Mouse (Mus musculus) CD4-positive, CD25-positive, alpha-beta regulatory T cell, adult 2 months (primary cell): ENCODE measurements at regions not wholly inside any gene's neighbourhood (a gene's known extent, or its start where the extent isn't known, plus 50 kb on each side); places are given as distances from the start of the nearest gene placed in this dataset.
"Not testable (repeated sequence)": the region's sequence is repeated elsewhere in the genome, so short reads cannot be mapped to it uniquely, and the experiment has no call there.

Experiments
- DNase-seq: peaks from one replicate; pipeline ENCODE4 v3.0.0-alpha.2; 2012; ENCODE audit warnings: low read depth, low spot score

DNA sequence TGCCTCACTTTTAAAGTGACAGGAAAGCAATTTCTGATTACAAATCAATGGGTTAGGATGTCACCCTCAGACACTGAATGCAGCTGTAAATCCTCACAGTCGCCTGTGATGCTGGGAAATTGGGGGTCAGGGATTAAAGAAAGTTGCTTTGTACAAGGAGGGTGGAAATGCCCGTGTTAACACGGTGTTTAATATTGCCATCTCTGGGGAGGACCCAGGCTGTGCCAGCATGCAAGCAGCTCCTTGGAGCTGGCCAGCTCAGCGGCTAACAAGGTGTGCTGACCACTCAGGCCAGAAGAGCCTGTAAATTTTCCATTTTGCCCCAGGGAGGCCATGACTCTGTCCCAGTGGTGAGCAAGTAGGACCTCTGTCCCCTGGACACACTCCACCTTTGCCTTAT, 522.5 kb upstream of the Sall1 start:
- no peak for DNase-seq

DNA sequence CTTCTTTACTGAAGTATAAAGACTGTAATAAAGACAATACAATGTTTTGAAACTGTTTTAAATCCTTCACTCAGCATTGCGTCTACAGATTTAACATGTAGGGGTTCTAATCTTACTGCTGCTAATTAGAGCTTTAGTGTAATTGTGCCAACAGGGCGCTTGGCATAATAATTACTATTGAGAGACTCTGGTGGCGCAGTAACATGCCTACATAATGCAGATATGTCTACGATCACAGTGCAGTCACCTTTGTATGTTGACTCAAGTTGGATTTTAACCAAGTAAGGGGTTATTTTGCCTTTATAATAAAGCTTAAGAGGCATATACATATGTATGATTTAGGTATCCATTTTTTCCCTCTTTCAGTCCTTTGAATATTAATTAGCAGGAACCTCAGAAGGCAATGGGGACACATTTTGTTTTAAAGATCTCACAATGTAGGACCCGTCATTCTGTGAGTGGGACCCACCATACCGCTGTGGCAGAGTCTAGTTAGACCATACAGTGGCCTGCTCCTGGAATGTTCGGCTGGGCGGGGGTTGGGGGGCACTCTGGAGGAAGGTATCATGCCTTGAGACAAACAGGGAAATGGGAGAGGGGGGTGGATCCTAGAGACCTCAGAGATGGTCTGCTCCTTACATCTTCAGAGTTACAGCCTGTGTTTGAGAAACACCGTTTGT, 521.3 kb upstream of the Sall1 start:
- DNase-seq: no peak

DNA sequence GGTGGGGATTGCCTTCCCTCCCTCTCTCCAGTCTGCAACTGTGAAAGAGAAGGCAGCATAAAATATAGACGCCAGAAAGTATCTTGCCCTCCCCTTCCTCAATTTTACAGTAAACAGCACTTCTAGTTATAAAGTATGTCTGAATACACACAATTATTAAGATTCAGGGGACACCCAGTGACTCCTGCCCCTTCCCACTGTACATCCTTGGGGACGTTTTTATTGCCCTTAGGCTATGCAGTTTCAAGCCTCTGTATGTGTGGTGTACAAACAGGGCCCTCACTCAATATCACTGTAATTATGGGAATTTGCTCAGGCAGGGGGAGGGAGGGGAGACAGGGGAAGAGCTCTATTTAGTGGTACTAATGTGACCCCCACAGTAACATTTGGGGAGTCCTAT, 519.6 kb upstream of the Sall1 start:
- DNase-seq: no peak

DNA sequence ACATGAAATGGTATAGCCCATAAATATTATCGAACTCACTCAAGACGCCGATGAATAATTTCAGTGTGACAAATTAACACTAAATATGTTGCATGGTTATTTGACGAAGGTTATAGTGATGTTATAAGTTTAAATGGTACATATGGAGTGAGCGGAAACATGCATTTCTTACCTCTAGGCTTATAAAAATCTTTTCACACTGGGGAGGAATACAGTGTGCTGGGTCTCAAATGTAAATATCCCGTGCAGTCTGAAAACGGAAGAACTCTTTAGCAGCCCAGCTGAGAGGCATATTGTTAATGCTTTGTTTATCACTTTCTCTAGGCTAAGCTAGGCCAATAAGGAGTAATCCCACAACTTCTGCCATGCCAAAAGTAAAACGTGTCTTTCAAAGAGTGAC, 518.6 kb upstream of the Sall1 start:
- DNase-seq: no peak

DNA sequence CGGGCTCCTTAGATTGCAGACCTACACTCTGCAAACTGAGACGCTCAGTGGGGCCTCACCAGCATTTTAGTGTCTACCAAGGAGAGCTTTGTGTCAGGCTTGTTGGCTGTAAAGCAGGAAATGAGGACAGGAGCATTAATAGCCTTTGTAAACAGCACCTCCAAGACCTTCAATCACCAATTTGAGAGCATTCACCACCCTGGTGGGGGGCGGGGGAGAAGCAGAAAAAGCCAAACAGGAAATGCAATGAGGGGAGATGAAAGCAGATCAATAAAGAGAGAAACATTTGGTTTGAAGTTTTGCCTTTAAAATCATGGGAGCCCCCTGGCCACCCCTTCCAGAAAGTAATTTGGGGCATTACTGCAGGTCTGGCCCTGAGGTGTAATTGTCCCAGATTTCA, 497.3 kb upstream of the Sall1 start:
- DNase-seq: no peak

DNA sequence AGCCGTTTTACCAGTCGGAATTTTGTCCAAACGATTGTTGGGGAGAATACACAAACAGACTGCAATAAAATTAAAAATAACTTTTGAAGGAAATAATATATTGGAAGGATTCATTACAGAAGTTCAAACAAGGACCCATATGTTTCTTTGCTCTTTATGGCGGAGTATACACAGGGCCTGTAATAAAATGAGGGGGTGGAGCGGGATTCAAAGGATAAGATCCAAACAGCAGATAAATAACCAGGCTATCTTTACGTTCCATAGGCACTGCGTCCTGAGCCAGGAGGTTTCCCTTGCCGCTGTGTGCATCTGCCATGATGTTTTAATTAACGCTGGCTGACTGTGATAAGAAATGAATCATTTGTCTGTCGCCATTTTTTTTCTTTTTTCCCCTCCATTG, 490.6 kb upstream of the Sall1 start:
- DNase-seq: no peak

DNA sequence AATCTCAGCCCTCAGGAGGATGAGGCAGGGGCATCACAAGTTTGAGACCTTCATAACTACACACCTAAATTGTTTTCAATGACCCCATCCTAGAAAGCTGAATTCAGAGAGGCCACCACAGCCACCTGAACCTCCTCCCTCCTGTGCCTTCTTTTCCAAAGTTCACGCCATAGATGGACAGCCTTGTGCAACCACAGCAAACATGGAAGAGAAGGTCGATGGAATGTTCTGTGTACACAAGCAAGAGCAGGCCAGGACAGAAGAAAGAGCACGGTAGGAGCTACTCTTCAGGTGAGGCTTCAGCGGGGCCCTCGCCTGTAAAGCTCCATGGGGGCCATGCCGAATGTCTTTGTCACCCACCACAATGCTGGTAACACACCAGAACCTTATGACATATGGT, 481.1 kb upstream of the Sall1 start:
- DNase-seq: no peak

DNA sequence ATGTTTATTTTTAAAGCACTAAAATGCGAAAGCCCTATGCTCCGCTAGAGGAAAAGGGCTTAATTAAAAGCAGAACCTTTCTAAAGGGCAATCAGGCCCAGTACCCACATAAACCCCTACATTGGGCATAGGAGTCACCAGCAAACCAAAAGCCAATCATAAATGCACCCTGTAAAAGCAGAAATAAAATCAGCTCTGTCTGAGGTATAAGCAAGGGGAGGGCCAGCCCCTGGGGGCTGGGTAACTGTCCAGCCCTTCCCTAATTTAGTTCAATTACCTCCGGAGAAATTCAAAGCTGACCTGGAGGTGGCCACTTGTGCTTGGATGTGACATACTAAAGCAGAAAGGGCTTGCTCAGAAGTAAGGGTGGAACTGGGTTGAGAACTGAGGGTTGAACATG, 479.4 kb upstream of the Sall1 start:
- no peak for DNase-seq

DNA sequence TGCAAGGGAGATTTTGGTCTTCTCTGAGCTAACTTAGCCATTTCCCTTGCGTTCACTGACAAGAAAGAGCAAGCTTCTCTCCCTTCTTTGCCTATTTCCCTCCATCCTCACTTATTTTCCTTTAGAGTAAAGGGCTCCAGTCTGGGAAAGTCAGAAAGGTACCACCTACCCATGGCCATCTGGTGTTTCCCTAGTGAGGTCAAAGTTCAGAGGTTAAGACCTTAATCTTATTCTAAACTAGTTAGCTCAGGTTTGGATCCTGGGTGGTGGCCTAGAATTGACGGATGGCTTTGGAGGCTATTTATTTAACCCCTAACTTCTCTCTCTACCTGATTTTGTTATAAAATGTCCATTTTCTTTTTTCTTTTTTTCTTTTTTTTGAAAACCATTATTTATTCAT, 472.6 kb upstream of the Sall1 start:
- no peak for DNase-seq

DNA sequence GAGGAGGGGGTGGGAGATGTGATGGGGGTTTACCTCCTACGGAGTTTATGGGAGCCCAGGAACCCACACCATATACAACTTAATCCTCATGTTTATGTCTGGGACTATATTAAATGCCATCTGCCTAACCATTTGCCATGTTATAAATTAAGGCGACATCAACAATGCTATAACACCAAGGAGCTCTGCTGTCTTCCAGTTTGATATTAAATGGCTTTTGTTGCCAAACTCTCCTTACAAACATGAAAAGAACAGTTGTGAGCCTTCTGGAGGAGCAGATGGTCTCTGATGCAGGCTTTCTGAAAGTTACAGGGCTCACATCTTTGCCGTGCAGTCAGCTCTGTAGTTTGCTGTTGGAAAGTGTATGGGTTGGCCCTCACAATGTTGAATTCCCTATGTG, 470.3 kb upstream of the Sall1 start:
- no peak for DNase-seq

DNA sequence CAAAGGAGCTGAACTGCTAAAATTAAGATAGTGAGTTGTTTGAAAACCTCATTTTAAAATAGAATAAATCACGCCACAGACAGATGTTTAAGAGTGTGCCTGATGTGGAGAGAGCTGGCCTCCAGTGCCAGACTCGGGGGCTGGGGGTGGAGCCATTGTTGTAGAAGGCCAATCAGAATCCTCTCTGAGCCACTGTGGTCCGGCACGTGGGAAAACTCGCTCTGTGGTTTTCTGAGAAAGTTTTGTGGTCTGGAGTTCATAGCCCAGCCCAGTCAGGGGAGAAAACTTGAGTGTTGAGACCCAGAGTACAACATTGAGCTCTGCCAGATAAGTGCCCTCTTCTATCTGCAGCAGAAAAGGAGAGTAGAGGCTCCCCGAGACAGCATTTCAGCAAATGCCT, 463.7 kb upstream of the Sall1 start:
- DNase-seq: no peak

DNA sequence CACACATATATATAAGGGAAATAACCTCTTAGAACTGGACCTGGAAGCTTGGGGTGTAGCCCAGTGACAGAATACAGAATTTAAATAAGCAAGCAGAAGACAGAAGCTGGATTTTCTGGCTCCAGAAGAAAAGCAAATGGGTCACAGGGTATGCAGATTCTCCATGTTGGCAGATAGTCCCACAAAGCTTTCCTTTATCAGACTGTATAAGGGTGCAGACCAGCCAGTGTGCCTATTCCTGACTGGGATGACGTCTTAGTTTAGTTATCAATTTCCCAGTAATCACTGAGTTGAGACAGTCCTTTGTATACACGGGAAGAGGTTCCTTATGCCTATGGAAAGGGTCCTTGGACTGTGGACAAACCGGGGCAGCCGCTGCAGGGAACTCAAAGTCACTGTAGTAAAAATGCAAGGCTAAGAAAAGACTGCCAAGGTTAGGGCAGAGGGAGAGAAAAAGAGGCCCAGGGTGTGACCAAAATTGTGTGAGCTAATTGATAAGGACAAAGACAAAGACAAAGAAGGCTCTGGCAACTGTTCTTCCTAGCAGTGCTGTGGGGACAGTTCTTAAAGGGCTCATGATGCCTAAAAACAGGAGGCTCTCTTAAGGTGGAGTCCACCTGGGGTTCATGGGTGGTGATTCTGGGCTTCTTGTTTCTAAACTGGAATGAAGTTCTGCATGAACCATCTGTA, 459.7 kb upstream of the Sall1 start:
- DNase-seq: no peak

DNA sequence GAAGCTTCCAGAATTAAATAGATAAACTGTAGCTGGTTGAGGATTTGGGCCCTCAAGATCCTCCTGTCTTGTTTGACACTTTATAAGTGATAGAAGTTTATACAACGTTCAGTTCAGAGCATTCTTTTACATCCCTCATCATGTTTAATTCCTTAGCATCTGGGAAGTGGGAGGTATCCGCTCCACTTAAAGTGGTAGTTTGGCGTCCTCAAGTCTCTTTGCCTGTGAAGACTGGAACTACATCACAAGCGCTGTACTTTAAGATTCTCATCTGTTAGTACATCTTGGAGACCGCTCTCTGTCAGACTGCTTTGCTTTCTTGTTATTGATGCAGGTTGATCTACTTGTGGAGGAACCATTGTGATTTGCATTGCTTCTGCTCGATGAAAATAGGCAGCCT, 459.1 kb upstream of the Sall1 start:
- DNase-seq: no peak

DNA sequence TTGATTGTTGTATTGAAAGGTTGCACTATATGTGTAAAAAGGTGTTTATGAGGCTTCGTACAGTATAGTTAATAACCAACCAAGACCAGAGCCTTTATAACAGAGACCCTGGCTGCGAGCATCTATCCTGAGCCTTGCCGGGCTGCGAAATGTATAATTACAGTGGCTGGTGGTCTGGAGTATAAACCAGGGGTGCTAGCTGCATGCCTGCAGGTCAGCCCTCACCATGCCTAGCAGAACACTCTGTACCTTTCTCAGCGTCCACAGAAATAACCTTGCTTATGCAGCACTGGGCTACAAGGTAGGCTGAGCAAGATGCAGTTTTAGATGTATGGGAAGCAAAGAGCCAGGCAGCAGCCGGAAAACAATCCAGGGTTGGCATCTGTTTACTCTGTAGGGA, 457.8 kb upstream of the Sall1 start:
- DNase-seq: no peak

DNA sequence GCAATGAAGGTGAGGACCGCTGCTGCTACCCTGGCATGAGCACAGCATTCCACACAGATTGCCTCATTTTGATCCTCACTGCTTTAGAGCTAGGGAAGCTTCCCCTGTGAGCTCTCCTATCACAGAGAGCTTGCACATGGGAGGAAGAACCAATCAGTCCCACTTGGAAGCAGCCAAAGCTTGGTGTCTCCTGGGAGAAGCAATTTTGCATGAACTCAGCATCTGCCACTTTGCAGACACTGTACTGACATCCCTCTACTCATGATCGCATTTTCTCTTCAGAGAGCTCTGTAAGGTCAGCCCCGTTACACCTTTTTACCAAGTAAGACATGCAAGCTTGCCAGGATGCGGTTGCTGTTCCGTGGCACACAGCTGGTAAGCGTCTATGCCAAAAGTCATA, 455.9 kb upstream of the Sall1 start:
- no peak for DNase-seq

DNA sequence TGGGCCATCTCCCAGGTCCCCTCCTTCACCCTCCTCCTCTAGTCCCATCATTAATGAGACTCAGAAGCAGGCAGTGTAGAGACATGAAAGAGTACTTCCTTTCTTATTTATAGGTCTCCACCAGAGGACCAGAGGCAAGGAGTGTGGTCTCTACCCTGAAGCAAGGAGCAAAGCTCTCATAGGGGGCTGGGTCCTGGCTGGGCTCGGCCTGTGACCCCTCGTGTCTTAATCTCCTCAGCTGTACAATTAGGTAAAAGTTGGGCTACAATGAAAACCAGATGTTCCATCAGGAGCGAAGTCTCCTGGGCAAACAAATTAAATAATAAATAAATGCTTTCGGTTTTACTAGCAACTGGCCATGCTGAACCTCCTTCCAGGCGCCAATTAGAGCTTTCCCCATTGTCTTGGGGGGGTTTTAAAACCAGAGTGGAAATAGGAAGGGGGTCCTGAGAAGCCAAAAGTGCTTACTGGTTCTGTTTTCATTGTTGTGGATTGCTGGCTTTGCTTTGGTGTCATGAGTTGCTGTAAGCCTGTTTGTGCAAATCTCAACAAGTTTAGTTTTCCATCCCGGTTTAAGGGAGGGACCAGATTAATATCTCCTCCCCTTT, 454.2 kb upstream of the Sall1 start:
- no peak for DNase-seq

DNA sequence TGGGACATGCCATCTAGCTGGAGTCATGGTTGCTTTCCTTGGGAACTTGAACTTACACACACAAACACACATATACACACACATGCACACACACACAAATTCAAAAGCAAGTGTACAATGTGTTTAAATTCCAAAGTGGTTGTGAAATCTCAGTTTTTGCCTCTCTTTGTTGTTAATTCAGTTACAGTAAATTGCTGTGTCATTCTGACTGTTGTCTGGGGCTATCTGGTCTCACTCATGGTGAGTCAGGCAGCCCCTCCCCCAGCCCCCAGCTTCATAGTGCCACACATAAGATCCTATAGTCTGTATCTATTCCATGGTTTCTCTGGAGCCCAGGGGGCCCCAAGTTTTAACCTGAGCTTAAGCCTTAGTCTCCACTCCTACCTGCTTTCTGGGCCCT, 448.4 kb upstream of the Sall1 start:
- DNase-seq: no peak

DNA sequence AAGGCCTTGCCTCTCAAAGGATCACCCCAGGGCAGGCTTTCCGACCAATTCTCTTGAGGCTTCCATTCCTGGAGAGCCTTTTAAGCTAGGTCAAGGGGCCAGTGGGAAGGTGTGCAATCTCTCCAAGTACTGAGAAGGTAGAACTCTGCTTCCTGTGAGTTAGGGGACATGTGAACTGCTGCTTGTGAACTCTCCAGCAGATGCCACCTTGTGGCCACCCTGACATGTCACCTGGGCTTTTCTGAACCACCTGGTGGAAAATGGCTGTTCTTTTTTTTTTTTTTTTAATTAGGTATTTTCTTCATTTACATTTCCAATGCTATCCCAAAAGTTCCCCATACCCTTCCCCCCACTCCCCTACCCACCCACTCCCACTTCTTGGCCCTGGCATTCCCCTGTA, 438.5 kb upstream of the Sall1 start:
- DNase-seq: not testable (repeated sequence)

DNA sequence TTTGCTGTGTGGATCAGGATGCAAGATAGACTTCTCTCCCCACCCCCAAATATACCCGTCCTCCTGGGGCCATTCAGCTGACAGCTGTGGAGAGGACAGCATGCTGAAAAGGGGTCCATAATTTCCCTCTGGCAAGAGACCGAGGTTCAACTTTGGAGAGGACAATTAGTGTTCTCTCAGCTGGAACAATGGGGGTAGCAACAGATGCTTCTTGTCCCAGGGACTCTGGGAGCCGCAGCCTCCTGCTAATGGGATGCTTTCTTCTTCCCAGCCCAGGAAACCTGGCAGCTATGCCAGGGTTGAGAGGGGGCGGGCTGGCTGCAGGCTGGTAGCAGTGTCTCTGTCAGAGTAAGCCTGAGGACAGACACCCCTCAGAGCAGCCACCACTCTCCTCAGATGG, 433.0 kb upstream of the Sall1 start:
- no peak for DNase-seq

DNA sequence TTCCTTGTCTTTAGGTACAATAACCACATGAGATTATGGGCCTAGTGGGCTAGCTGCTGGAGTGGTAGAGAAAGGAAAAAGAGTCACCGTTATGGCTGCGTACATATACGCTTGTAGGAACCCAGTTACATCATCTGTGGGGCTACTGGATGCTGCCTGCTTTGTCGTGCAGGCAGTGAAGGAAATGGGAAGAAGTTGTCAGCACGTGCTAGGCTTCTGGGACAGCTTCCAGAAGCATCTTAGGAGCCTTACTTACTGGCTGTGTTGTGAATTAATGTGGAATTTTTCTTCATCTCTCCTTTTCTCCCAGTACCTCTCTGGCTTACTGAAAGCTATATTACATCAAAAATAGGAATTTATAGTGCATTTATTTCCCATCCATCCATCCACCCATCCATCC, 427.2 kb upstream of the Sall1 start:
- no peak for DNase-seq

DNA sequence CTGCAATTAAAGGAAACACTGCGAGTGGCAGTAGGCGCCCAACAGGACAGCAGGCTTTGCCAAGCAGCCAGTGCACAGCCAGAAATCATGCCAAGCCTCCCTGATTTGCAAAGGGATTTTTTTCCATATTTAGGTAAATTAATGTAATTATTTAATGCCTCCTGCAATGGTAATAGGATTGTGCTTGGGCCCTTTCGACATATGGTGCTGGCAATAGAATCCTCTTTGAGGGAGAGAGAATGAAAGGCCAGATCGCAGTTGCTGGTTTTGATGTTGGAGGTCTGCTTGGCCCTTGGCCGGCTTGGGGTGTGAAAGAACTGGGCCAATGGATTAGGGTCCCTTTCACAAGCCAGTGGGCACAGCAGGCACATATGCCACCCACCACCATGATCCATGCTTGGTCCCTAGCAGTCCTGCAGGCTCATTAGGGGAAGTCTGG, 424.8 kb upstream of the Sall1 start:
- DNase-seq: no peak

DNA sequence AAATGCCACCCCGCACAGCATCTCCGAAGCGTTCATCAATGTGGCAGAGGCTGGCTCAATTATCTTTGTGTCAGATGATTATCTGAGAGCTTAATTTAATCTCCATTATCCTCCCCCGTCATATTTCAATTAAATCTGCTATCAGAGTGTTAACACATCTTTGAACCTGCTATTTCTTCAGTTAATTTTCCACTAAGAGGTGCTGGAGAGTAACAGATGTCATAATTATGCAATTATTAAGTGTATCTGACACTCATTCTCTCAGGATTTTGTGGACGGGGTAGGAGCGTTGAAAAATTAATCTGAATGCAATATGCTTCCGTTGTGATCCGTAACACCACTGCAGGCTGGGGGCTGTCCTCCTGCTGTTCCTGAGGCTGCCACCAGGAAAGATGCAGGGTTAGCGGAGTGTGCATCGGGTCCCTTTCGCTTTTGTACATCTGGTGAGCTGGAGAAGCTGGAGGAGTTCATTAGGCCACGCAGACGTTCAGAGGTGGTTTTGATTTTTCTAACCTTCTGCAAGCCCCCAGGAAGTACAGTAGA, 421.3 kb upstream of the Sall1 start:
- no peak for DNase-seq

DNA sequence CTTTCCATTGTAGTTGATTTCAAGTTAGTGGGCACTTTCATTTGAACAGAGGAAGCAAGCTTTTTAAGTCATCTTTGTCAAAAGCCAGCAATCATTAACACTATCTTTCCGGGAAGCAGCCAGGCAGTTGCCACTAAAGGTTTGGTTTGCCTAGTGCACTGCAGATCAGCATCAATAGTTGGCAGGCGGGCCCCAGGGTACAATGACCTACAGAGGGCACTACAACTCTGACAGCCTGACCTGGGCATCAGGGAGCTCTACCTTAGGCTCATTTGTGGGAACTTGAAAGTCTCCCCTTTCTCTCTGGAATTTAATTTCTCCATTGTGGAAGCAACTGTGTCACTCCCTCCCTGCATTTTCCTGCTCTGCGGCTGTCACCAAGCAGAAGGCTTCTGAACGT, 412.6 kb upstream of the Sall1 start:
- no peak for DNase-seq
